Mouse (Mus musculus) embryo, embryonic 11.5 days (tissue): Measurements from ENCODE around the gene Arfgap2.

Experiments
- DNase-seq: peaks from one replicate; pipeline ENCODE4 v3.0.0-alpha.2; 2012; ENCODE audit warnings: low read depth, low spot score

The Arfgap2 gene

DNA sequence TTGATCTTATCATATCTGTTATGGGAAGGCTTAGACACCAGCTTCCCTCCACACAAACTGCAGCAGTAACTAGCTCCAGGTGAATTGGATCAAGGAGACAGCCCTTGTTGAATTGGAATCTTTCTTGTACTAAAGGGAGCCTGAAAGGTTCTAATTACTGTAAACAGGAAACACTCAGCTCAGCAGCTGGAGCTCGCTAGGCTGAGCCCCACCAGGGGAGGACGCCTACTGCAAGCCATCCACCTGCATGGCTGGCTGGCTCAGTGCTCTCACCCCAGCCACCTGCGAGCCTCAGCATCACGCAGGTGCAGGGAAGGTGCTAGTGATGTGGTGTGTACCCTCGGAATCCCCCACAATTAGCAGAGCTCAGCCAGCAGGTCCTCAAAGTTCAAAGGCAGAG is 43.9 kb downstream of the Arfgap2 start:
- DNase-seq = no peak

DNA sequence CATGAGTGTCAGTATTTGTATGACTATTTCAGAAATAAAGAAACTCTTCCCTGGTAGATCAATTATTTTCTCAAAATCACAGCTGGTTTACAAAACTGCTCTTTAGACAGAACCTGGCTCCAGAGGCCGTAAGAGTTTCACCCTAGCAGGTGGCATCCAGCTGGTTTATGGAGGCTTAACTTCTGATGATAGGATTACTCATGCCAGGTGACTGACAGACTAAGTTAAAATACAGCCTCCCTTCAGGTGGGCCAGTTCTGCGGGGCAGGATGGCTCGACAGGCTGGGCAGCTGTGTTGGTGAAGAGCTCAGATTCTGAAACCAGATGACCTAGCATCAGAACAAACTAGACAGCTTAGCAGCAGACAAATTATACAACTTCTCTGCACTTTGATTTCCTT is 44.8 kb downstream of the Arfgap2 start:
- DNase-seq = no peak

DNA sequence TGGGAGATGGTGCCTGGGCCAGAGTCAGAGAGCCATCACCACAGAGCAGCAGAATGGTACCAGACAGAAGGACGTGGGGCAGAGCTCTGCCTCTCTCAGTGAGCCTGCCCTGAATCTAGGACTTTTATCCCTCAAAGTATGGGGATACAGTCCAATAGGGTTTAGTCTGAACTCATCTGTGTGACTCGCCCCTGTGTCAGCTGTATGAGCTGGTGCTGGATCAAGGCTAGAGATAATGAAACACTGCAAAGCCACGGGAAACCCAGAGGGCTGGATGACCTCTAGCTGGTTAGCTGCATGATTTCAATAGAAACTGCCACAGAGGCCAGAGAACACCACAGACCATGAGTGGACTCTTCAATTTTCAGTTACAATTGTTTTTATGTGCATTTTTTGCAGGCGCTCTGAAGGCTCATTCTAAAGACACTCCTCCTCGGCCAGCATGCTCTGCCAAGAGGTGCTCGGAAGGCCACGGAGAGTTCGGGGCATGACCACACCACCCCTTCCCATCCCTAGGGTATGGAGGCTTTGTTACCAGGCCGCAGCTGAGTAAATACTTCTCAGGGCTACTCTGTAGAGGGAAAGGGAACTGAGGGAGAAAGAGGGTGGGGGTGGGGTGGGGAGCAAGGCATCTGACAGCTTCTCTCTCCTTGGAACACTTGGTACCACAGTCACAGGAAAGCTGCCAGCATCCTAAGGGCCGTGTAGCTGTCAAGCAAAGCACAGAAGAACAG is 48.0 kb downstream of the Arfgap2 start:
- no peak for DNase-seq

DNA sequence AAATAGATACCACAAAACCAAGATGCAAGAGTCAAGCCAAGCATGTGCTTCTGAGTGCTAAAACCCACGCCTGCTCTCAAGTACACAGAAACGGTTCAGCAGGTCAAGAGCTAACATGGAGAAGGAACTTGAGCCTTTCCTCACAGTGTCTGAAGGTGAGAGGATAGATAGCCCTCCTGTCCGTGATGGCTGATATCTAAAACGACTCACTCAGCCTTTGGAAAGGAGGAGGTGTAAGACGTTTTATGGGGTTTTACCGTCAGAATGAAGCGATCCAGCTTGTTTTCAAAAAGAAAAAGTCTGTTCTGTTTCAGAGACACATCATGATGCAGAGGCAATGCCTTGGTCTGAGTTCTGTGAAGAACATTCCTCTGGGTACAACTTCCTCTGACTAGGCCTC is 49.4 kb downstream of the Arfgap2 start:
- DNase-seq = no peak

DNA sequence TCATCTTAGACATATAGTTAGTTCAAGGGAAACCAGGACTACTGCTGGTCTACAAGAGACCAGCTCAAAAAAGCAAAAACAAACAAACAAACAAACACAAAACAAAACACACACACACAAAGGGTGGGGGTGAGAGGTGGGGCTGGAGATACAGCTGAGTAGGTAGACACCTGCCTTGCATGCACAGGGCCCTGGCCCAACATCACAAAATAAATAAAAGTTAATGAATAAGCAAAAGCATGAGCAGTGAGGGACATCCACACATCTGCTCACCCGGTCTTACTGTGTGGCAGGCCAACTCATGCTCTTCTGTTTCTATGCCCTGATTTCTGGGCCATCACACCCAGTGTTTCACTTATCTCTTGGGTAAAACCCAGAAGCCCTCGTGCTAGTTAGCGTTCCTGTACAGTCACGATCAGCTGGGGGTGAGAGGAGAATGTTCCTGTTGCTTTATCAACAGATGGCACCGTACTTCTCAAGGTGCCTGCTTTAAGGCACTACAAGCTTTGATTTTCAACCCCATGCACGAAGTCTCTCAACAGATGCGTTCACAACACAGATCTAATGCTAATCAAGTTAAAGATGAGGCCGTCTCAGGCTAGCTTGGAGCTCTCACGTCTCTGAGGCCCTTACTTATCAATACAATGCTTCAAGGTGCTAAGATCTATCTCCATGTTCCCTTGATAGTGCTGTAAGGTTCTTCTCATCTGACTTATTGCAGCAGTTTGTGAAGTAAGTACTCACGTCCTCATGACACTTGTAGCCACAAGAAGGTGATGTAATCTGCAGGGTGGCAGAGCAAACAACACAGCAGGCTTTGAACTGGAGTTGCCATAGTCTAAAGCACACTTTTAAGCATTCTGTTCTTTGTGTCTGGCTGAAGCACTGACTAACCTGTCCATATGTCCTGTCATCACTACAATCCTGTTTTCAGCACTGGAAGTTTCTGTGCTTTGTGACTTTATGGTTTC is 56.1 kb downstream of the Arfgap2 start:
- DNase-seq = no peak

DNA sequence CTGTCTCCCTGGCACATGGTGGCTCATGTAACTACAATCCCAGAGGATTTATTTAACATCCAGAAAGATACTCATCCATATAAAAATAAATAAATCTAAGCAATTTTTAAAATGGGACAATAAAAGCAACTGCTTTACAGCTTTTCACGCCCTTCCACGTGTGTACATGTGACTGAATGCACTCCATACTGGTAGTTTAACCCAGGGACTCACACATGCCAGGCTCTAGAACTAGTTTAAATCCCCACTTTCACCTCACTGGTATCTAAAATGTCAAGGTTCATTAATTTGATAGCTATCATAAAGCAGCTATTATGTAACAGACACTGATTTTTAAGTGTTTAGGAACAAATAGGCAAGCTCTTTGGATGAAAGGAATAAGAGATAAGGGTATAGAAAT is 57.1 kb downstream of the Arfgap2 start:
- DNase-seq = no peak

DNA sequence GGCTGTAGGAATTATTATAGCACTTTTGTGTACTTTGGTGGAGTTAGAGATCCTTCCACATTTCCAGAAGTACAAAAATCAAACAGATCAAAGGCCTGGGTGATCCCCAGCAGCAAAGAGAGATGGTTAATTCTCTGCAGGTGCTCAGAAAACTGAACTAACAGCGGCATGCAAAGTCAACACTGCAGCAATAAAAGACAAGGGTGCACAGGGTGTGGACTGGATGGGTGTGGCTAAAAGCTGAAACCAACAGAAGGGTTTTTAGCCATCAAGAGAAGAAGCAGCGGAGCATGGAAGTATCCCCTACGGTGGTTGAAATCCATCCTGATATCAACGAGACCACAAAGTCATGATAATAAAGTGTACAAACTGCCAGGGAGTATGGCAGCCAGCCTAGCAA is 57.7 kb downstream of the Arfgap2 start:
- no peak for DNase-seq

DNA sequence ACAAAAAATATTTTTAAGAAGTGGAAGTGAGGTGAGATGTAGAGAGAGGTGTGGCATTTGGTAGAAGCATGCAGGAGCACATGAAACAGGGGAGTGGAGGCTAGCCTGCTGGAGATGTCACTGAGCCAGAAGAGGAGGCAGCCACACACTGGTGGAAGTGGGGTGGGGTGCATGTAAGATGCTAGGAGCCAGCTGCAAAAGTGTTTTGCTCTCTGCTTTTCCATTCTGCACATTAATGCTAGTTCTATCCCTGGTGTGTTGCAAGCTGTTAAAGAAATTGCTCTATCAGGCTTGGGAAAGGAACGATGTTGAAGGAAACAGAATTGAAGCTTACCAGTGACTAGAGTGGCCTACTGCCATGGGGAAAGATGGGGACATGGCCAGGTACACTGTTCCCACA is 59.6 kb downstream of the Arfgap2 start:
- DNase-seq = no peak

DNA sequence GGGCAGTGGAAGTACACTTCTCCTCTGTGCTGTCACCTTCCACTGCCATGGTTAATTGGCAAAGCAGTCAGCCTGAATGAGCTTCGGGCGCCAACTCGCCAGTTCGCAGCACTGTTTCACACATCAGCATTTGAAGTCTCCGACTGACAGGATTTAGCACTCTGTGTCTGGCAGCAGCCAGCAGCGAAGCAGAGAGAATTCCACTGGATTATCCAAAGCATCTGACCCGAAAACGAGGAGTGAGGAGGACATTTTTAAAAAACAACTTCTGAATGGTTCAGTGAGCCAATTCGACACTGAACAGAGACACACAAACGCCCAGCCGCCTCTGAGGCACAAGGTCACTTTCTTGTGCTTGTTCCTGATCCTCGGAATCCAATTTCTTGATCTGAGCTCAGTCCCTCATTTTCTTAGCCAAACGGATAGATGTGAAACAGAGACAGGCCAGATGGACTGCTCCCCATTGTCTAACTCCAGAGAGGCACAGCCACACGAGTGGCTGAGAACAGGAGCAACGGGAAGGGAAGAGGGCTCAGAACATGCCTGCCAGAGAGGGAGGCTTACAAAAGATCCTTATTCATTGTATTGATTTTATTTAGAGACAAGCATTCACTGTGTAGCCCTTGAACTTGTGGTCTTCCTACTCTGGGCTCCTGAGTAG is 60.1 kb downstream of the Arfgap2 start:
- no peak for DNase-seq
